In the genomic region with DNA sequence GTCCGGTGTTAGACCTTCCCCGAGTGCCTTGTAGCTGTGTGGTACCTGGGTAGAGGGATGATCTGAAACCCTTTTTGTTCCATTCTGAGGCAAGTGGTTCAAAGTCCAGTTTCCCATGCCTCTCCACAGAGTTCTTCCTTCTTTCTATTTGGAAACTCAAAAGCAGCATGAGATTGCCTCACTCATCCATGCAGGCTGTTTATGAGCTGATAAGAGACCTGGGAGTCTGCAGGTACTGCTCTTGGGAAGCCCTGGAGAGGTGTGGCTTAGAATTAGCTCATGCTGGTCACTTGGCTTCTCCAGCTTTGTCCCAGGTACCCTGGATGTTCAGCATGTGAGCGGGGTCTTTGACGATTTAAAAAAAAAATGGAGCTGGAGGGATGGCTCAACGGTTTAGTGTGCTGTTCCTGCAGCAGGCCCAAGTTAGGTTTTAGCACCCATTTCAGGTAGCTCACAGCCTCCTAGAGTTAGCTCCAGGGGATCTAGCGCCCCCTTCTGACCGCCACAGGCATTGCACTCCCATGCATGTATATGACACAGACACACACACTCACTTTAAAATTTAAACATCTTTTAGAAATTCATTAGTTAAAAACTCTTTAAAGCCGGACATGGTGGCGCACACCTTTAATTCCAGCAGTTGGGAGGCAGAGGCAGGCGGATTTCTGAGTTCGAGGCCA, we compare ENCODE assay signal across 15 mouse cellular contexts.
DNase-seq lines count a peak whose midpoint lies in the region; ATAC-seq and TF ChIP-seq lines count a peak whose summit lies in the region.
"Had no signal": no experiment of that assay in that cellular context is flagged by ENCODE, and none has a peak within 500 bp of the region (broad histone marks: within the 10 kb centered on the region; RNA-seq: fewer than 3 reads in every experiment).

No protein-coding gene starts in this region.

- no peak overlapping the region for H3K4me2 ChIP-seq in hindbrain, postnatal 0 days (ENCODE audit: low read depth, low read length)
- H3K4me2 ChIP-seq in hindbrain, embryonic 11.5 days (replicated peaks; ENCODE audit: low read depth, low read length): no peak overlapping the region
- no peak overlapping the region for H3K4me2 ChIP-seq in midbrain, postnatal 0 days (ENCODE audit: low read depth, low read length, poor library complexity, severe bottlenecking)
- H3K4me2 ChIP-seq in midbrain, embryonic 15.5 days: no peak overlapping the region
- no peak overlapping the region for H3K4me2 ChIP-seq in intestine, embryonic 14.5 days (ENCODE audit: low read length)
- H3K4me2 ChIP-seq: heart, embryonic 12.5 days; limb, embryonic 13.5 days had no signal

- H3K27me3 ChIP-seq in hindbrain, postnatal 0 days (ENCODE audit: insufficient read depth, low read length): no peaks in the 10 kb centered on the region
- H3K27me3 ChIP-seq in hindbrain, embryonic 11.5 days (ENCODE audit: control insufficient read depth, insufficient read depth, low read length): no peaks in the 10 kb centered on the region
- H3K27me3 ChIP-seq in midbrain, postnatal 0 days (ENCODE audit: insufficient read depth, low read length): no peaks in the 10 kb centered on the region
- H3K27me3 ChIP-seq in midbrain, embryonic 15.5 days (replicated peaks): no peaks in the 10 kb centered on the region
- H3K27me3 ChIP-seq in intestine, embryonic 14.5 days (replicated peaks; ENCODE audit: control insufficient read depth, insufficient read depth, low read length): no peaks in the 10 kb centered on the region
- H3K27me3 ChIP-seq: heart, embryonic 12.5 days; limb, embryonic 13.5 days had no signal

- WGBS in hindbrain, postnatal 0 days: 85% methylated on average over 11 of the region's 11 CpGs
- WGBS in hindbrain, embryonic 11.5 days: 84% methylated on average over 11 of the region's 11 CpGs
- WGBS in midbrain, postnatal 0 days: 82% methylated on average over 11 of the region's 11 CpGs
- 81% methylated on average over 11 of the region's 11 CpGs for WGBS in midbrain, embryonic 15.5 days
- 81% methylated on average over 11 of the region's 11 CpGs for WGBS in intestine, embryonic 14.5 days

- H3K9me3 ChIP-seq in hindbrain, postnatal 0 days (ENCODE audit: low read length): no peaks in the 10 kb centered on the region
- no peaks in the 10 kb centered on the region for H3K9me3 ChIP-seq in hindbrain, embryonic 11.5 days (ENCODE audit: control insufficient read depth, low read length)
- H3K9me3 ChIP-seq in midbrain, postnatal 0 days (ENCODE audit: low read length): no peaks in the 10 kb centered on the region
- no peaks in the 10 kb centered on the region for H3K9me3 ChIP-seq in midbrain, embryonic 15.5 days
- no peaks in the 10 kb centered on the region for H3K9me3 ChIP-seq in intestine, embryonic 14.5 days (ENCODE audit: control insufficient read depth, low read length)
- H3K9me3 ChIP-seq: heart, embryonic 12.5 days; limb, embryonic 13.5 days had no signal

- TF ChIP-seq CTCF in hindbrain, postnatal 0 days (IDR thresholded peaks at IDR 0.05; ENCODE audit: low read depth): peak; percentile 45
- TF ChIP-seq CTCF in midbrain, postnatal 0 days (IDR thresholded peaks at IDR 0.05): peak; percentile 47

- no peaks in the 10 kb centered on the region for H3K36me3 ChIP-seq in hindbrain, postnatal 0 days (ENCODE audit: insufficient read depth, low read length)
- no peaks in the 10 kb centered on the region for H3K36me3 ChIP-seq in hindbrain, embryonic 11.5 days (ENCODE audit: control insufficient read depth, insufficient read depth, low read length)
- H3K36me3 ChIP-seq in midbrain, postnatal 0 days (ENCODE audit: insufficient read depth, low read length): no peaks in the 10 kb centered on the region
- H3K36me3 ChIP-seq in midbrain, embryonic 15.5 days (replicated peaks): no peaks in the 10 kb centered on the region
- H3K36me3 ChIP-seq in intestine, embryonic 14.5 days (ENCODE audit: control insufficient read depth, insufficient read depth, low read length): no peaks in the 10 kb centered on the region
- H3K36me3 ChIP-seq: heart, embryonic 12.5 days; limb, embryonic 13.5 days had no signal

- H3K9ac ChIP-seq in hindbrain, postnatal 0 days (replicated peaks; ENCODE audit: low read length): no peak overlapping the region
- no peak overlapping the region for H3K9ac ChIP-seq in hindbrain, embryonic 11.5 days (ENCODE audit: low read depth, low read length)
- H3K9ac ChIP-seq in midbrain, postnatal 0 days (replicated peaks; ENCODE audit: low read length, poor library complexity, severe bottlenecking): no peak overlapping the region
- H3K9ac ChIP-seq in midbrain, embryonic 15.5 days: no peak overlapping the region
- no peak overlapping the region for H3K9ac ChIP-seq in intestine, embryonic 14.5 days (ENCODE audit: low read length)
- H3K9ac ChIP-seq: heart, embryonic 12.5 days; limb, embryonic 13.5 days had no signal

- no peak overlapping the region for H3K4me3 ChIP-seq in hindbrain, postnatal 0 days (ENCODE audit: low read length)
- no peak overlapping the region for H3K4me3 ChIP-seq in hindbrain, embryonic 11.5 days (ENCODE audit: low read depth, low read length)
- no peak overlapping the region for H3K4me3 ChIP-seq in midbrain, postnatal 0 days (ENCODE audit: low read depth, low read length)
- no peak overlapping the region for H3K4me3 ChIP-seq in midbrain, embryonic 15.5 days
- no peak overlapping the region for H3K4me3 ChIP-seq in intestine, embryonic 14.5 days (ENCODE audit: low read depth, low read length)
- H3K4me3 ChIP-seq: erythroblast, embryonic 14.5 days; heart, embryonic 12.5 days; limb, embryonic 13.5 days had no signal

- DNase-seq in hindbrain, postnatal 0 days (ENCODE audit: low spot score): no peak
- DNase-seq in hindbrain, embryonic 11.5 days (ENCODE audit: low spot score): no peak
- no peak for DNase-seq in midbrain, postnatal 0 days (ENCODE audit: low spot score)
- peak; percentile 54 for DNase-seq in intestine, embryonic 14.5 days (ENCODE audit: low spot score)
- DNase-seq in thymus, postnatal 25 days: peak; percentile 7
- DNase-seq in adrenal gland, postnatal 14 days: no peak
- DNase-seq: right cerebral cortex, postnatal 14 days had no signal

- no peak overlapping the region for H3K27ac ChIP-seq in hindbrain, postnatal 0 days
- H3K27ac ChIP-seq in hindbrain, embryonic 11.5 days (ENCODE audit: low read depth, low read length): no peak overlapping the region
- no peak overlapping the region for H3K27ac ChIP-seq in midbrain, postnatal 0 days (ENCODE audit: low read depth, low read length)
- H3K27ac ChIP-seq in midbrain, embryonic 15.5 days: no peak overlapping the region
- no peak overlapping the region for H3K27ac ChIP-seq in intestine, embryonic 14.5 days (ENCODE audit: low read depth)
- H3K27ac ChIP-seq: limb, embryonic 13.5 days had no signal

- H3K4me1 ChIP-seq in hindbrain, postnatal 0 days (ENCODE audit: insufficient read depth, low read length): no peaks in the 10 kb centered on the region
- peaks cover 3% of the 10 kb centered on the region; the same call in 1 of the 2 replicates for H3K4me1 ChIP-seq in hindbrain, embryonic 11.5 days (replicated peaks; ENCODE audit: control insufficient read depth, insufficient read depth, low read length)
- H3K4me1 ChIP-seq in midbrain, postnatal 0 days (ENCODE audit: insufficient read depth, low read length): no peaks in the 10 kb centered on the region
- peaks cover 6% of the 10 kb centered on the region for H3K4me1 ChIP-seq in midbrain, embryonic 15.5 days
- H3K4me1 ChIP-seq in intestine, embryonic 14.5 days (replicated peaks; ENCODE audit: control insufficient read depth, insufficient read depth, low read length): peaks cover 33% of the 10 kb centered on the region

- no peak for ATAC-seq in hindbrain, postnatal 0 days
- no peak for ATAC-seq in hindbrain, embryonic 11.5 days (ENCODE audit: low FRiP score)
- no peak for ATAC-seq in midbrain, postnatal 0 days (ENCODE audit: low FRiP score)
- ATAC-seq in midbrain, embryonic 15.5 days (replicated peaks): no peak
- peak; percentile 48; the same call in 1 of the 2 replicates for ATAC-seq in intestine, embryonic 14.5 days (replicated peaks; ENCODE audit: low FRiP score, low TSS enrichment, low read depth)
- no peak for ATAC-seq in monocyte, adult 5-6 weeks (replicated peaks; ENCODE audit: insufficient number of reproducible peaks, low FRiP score, low TSS enrichment, poor library complexity, severe bottlenecking)
- ATAC-seq: activated CD4-positive, CD25-positive, alpha-beta regulatory T cell, adult 4 months; CD4-positive, CD25-positive, alpha-beta regulatory T cell, adult 4 months; hindbrain, embryonic 16.5 days had no signal

Comparison
In these comparisons a context has a peak if more than half of its experiments do, and no peak if none do; other contexts are left out.
1. DNase-seq: peak in intestine, embryonic 14.5 days (single experiment) and thymus, postnatal 25 days (single experiment); none in hindbrain, postnatal 0 days (single experiment), hindbrain, embryonic 11.5 days (single experiment), midbrain, postnatal 0 days (single experiment) and adrenal gland, postnatal 14 days (single experiment).